Mouse (Mus musculus) heart, embryonic 11.5 days (tissue): Measurements from ENCODE around the gene Parp6. TPM values are rescaled to one million over a fixed set of nuclear protein-coding genes. Genes with fewer than 3 reads are reported as not detected.

Experiments
- ATAC-seq: fragments of 200-750 bp; cut with Nextera tagmentation; replicated peaks from 2 replicates; pipeline ENCODE4 v1.8.0; 2017; ENCODE audit warnings: moderate library complexity; ENCODE audit not compliant: insufficient number of reproducible peaks, low FRiP score, low TSS enrichment
- H3K27ac ChIP-seq: fragments of 300-500 bp; sonication (generic); 2 replicates; pipeline ENCODE4 v1.5.1; 2014; ENCODE audit warnings: mild to moderate bottlenecking, low read depth, low read length
- H3K27me3 ChIP-seq: fragments of 300-500 bp; sonication (generic); 2 replicates; pipeline ENCODE4 v1.6.1; 2014; ENCODE audit warnings: mild to moderate bottlenecking, low read length, mixed read lengths; ENCODE audit not compliant: control insufficient read depth, insufficient read depth
- H3K36me3 ChIP-seq: fragments of 300-500 bp; sonication (generic); 2 replicates; pipeline ENCODE4 v1.6.1; 2014; ENCODE audit warnings: mild to moderate bottlenecking, low read length, moderate library complexity, mixed read lengths; ENCODE audit not compliant: control insufficient read depth, insufficient read depth
- H3K4me1 ChIP-seq: fragments of 300-500 bp; sonication (generic); 2 replicates; pipeline ENCODE4 v1.6.1; 2014; ENCODE audit warnings: low read length; ENCODE audit not compliant: control insufficient read depth, insufficient read depth
- H3K4me2 ChIP-seq: fragments of 300-500 bp; sonication (generic); 2 replicates; pipeline ENCODE4 v1.6.1; 2014; ENCODE audit warnings: mild to moderate bottlenecking, moderate library complexity
- H3K4me3 ChIP-seq: fragments of 300-500 bp; sonication (generic); 2 replicates; pipeline ENCODE4 v1.5.1; 2014; ENCODE audit warnings: low read depth, low read length
- H3K9ac ChIP-seq: fragments of 300-500 bp; sonication (generic); 2 replicates; pipeline ENCODE4 v1.6.1; 2014; ENCODE audit warnings: mild to moderate bottlenecking, low read depth, low read length, moderate library complexity
- H3K9me3 ChIP-seq: fragments of 300-500 bp; sonication (generic); replicated peaks from 2 replicates; pipeline ENCODE4 v1.6.1; 2016; ENCODE audit warnings: low read length; ENCODE audit not compliant: control insufficient read depth
- WGBS: fragments of 180-500 bp; shearing (Covaris S2); extraction: QIAGEN DNeasy Blood & Tissue Kit; methylation state at CpG from one replicate; pipeline ENCODE4 v1.1.7; 2014; ENCODE audit not compliant: insufficient replicate concordance; 5-methylcytosine and 5-hydroxymethylcytosine counted together
- polyA plus RNA-seq: library from polyadenylated mRNA; unstranded; fragments of >200 nt; fragmentation: Nextera tagmentation; extraction: Ambion mirVana; gene quantifications from 2 replicates; pipeline ENCODE4 v1.2.1, GENCODE M21; 2014

Gene Parp6
- polyA plus RNA-seq, 1 experiment from 2014 or later: 21.7 TPM

- ATAC-seq: no peak
- 76% methylated on average over 2 of the region's 2 CpGs for WGBS
- Histone ChIP-seq H3K27ac (no peak overlapping the region), H3K9ac (no peak overlapping the region), H3K4me3 (no peak overlapping the region), H3K27me3 (no peaks in the 10 kb centered on the region), H3K9me3 (no peaks in the 10 kb centered on the region), H3K36me3 (peaks cover 11% of the 10 kb centered on the region), H3K4me1 (no peaks in the 10 kb centered on the region), H3K4me2 (no peak overlapping the region)
These were observed 24.2 kb downstream of the Parp6 start for GRCm38 (mm10) chr9:59641320-59641719.

GRCm38 (mm10) chr9:59649911-59650310 lies 32.8 kb downstream of the Parp6 start:
- no peak overlapping the region for H3K4me3 ChIP-seq
- no peak overlapping the region for H3K27ac ChIP-seq
- H3K4me2 ChIP-seq: no peak overlapping the region
- no peaks in the 10 kb centered on the region for H3K4me1 ChIP-seq
- no peaks in the 10 kb centered on the region for H3K9me3 ChIP-seq
- no peak for ATAC-seq
- peaks cover 7% of the 10 kb centered on the region for H3K36me3 ChIP-seq
- 92% methylated on average over 4 of the region's 4 CpGs for WGBS
- H3K27me3 ChIP-seq: no peaks in the 10 kb centered on the region
- no peak overlapping the region for H3K9ac ChIP-seq

- WGBS: 16% methylated on average over 3 of the region's 3 CpGs
- H3K27ac ChIP-seq: no peak overlapping the region
These were observed 36.3 kb downstream of the Parp6 start for GRCm38 (mm10) chr9:59653371-59653770.

GRCm38 (mm10) chr9:59654450-59654983 lies 37.4 kb downstream of the Parp6 start:
- H3K4me2 ChIP-seq: no peak overlapping the region
- 74% methylated on average over 2 of the region's 2 CpGs for WGBS
- ATAC-seq: no peak

More at GRCm38 (mm10) chr9:59653371-59653770, 36.3 kb downstream of the Parp6 start:
- Histone ChIP-seq H3K4me2 (no peak overlapping the region), H3K27me3 (no peaks in the 10 kb centered on the region), H3K9ac (no peak overlapping the region), H3K4me1 (0 out of 2 replicates have a peak, but pooled peaks cover 2% of the 10 kb centered on the region), H3K36me3 (peaks cover 7% of the 10 kb centered on the region), H3K9me3 (no peaks in the 10 kb centered on the region), H3K4me3 (no peak overlapping the region)
- ATAC-seq: no peak

GRCm38 (mm10) chr9:59655958-59656634 lies 39.0 kb downstream of the Parp6 start, which contains the start of gene Pkm:
Gene Pkm (plus strand): TSS chr9:59656368.
- peak within 1 kb of the TSS; percentile 95 for H3K4me3 ChIP-seq
- H3K4me2 ChIP-seq: peak within 1 kb of the TSS; percentile 76
- ATAC-seq: peak; percentile 87
- no peaks in the 10 kb centered on the region for H3K27me3 ChIP-seq
- H3K9ac ChIP-seq: peak within 1 kb of the TSS; percentile 89
- under 1% methylated on average over 46 of the region's 46 CpGs for WGBS
- H3K36me3 ChIP-seq: no peaks in the 10 kb centered on the region
- peak within 1 kb of the TSS; percentile 98 for H3K27ac ChIP-seq
- no peaks in the 10 kb centered on the region for H3K9me3 ChIP-seq
- peaks cover 25% of the 10 kb centered on the region for H3K4me1 ChIP-seq

More at GRCm38 (mm10) chr9:59654450-59654983, 37.4 kb downstream of the Parp6 start:
- Histone ChIP-seq H3K36me3 (0 out of 2 replicates have a peak, but pooled peaks cover under 1% of the 10 kb centered on the region), H3K27me3 (no peaks in the 10 kb centered on the region), H3K27ac (no peak overlapping the region), H3K9me3 (no peaks in the 10 kb centered on the region), H3K4me1 (peaks cover 10% of the 10 kb centered on the region), H3K9ac (no peak overlapping the region), H3K4me3 (no peak overlapping the region)

- H3K9ac ChIP-seq: peak overlapping the region; percentile 89
- no peaks in the 10 kb centered on the region for H3K9me3 ChIP-seq
- no peaks in the 10 kb centered on the region for H3K27me3 ChIP-seq
- peak overlapping the region; percentile 98 for H3K27ac ChIP-seq
- H3K4me1 ChIP-seq: peaks cover 34% of the 10 kb centered on the region
- WGBS: under 1% methylated on average over 65 of the region's 65 CpGs
- H3K36me3 ChIP-seq: peaks cover 4% of the 10 kb centered on the region; the same call in 1 of the 2 replicates
- peak; percentile 18 for ATAC-seq
- H3K4me2 ChIP-seq: peak overlapping the region; percentile 76
- H3K4me3 ChIP-seq: peak overlapping the region; percentile 95
These were observed 39.8 kb downstream of the Parp6 start for GRCm38 (mm10) chr9:59656635-59657617.

- H3K9me3 ChIP-seq: no peaks in the 10 kb centered on the region
- peaks cover 6% of the 10 kb centered on the region; the same call in 1 of the 2 replicates for H3K36me3 ChIP-seq
- H3K4me3 ChIP-seq: peak overlapping the region; percentile 95
- no peak for ATAC-seq
- H3K27me3 ChIP-seq: no peaks in the 10 kb centered on the region
- peak overlapping the region; percentile 89 for H3K9ac ChIP-seq
- H3K4me2 ChIP-seq: peak overlapping the region; percentile 76
- peak overlapping the region; percentile 98 for H3K27ac ChIP-seq
- peaks cover 46% of the 10 kb centered on the region for H3K4me1 ChIP-seq
- WGBS: 3% methylated on average over 4 of the region's 4 CpGs
These were observed 41.1 kb downstream of the Parp6 start for GRCm38 (mm10) chr9:59658146-59658545.
